Mouse (Mus musculus): ENCODE measurements around the gene Runx2.

GRCm38 (mm10) chr17:44640910-44641309 lies 173.7 kb downstream of the Runx2 start:
- TF ChIP-seq POLR2A (IDR thresholded peaks at IDR 0.05; ENCODE audit: low read depth, low read length), result no peak
- TF ChIP-seq CTCF (IDR thresholded peaks at IDR 0.05; ENCODE audit: borderline replicate concordance, insufficient read depth, low read length), result no peak

Measured in embryonic fibroblast, embryonic 13.5 days (primary cell).